Mouse (Mus musculus) kidney, postnatal 25 days (tissue): ENCODE results near the gene Gm10190.
"Not testable (repeated sequence)": the region's sequence is repeated elsewhere in the genome, so short reads cannot be mapped to it uniquely, and the experiment has no call there.

Experiments used
- DNase-seq, 2 experiments: peaks; one replicate each; pipeline ENCODE4 v3.0.0; 2021; ENCODE audit warnings: mixed read lengths in 2 of 2

The Gm10190 gene

GRCm38 (mm10) chr17:80372989-80373725 is at the start of gene Gm10190:
Gene Gm10190, minus strand, starts transcription at chr17:80373541.
- DNase-seq = peak; percentile 89 to 96

- DNase-seq = no peak
These were observed 47.7 kb upstream of the Gm10190 start for GRCm38 (mm10) chr17:80420998-80421397.

- no peak for DNase-seq
These were observed 45.4 kb upstream of the Gm10190 start for GRCm38 (mm10) chr17:80418572-80419210.

GRCm38 (mm10) chr17:80411182-80411581 is 37.8 kb upstream of the Gm10190 start:
- DNase-seq = no peak

- DNase-seq = no peak
These were observed 24.9 kb upstream of the Gm10190 start for GRCm38 (mm10) chr17:80398243-80398642.

- DNase-seq = peak; percentile 75 to 83
These were observed 18.4 kb upstream of the Gm10190 start for GRCm38 (mm10) chr17:80391423-80392403.

GRCm38 (mm10) chr17:80390024-80390423 is 16.7 kb upstream of the Gm10190 start:
- no peak for DNase-seq

GRCm38 (mm10) chr17:80385671-80386070 is 12.3 kb upstream of the Gm10190 start:
- DNase-seq = no peak

GRCm38 (mm10) chr17:80378386-80378785 is 5.0 kb upstream of the Gm10190 start:
- not testable (repeated sequence) for DNase-seq

GRCm38 (mm10) chr17:80373726-80374096 is 370 bp upstream of the Gm10190 start:
- DNase-seq = no peak

GRCm38 (mm10) chr17:80368606-80369005 is 4.7 kb downstream of the Gm10190 start:
- DNase-seq = no peak

GRCm38 (mm10) chr17:80367276-80367675 is 6.1 kb downstream of the Gm10190 start:
- DNase-seq = peak in 1 of 2 experiments; percentile 33

- no peak for DNase-seq
These were observed 13.1 kb downstream of the Gm10190 start for GRCm38 (mm10) chr17:80360245-80360644.

- DNase-seq = no peak
These were observed 26.1 kb downstream of the Gm10190 start for GRCm38 (mm10) chr17:80347234-80347633.

GRCm38 (mm10) chr17:80346591-80347125 is 26.7 kb downstream of the Gm10190 start:
- peak in 1 of 2 experiments; percentile 10 for DNase-seq

- DNase-seq = no peak
These were observed 28.1 kb downstream of the Gm10190 start for GRCm38 (mm10) chr17:80345277-80345676.

GRCm38 (mm10) chr17:80332386-80332785 is 41.0 kb downstream of the Gm10190 start:
- no peak for DNase-seq

GRCm38 (mm10) chr17:80326431-80326830 is 46.9 kb downstream of the Gm10190 start:
- no peak for DNase-seq

- DNase-seq = no peak
These were observed 47.9 kb downstream of the Gm10190 start for GRCm38 (mm10) chr17:80325456-80325855.

- DNase-seq = no peak
These were observed 48.8 kb downstream of the Gm10190 start for GRCm38 (mm10) chr17:80324521-80324920.

GRCm38 (mm10) chr17:80323658-80324057 is 49.7 kb downstream of the Gm10190 start:
- no peak for DNase-seq
